Mouse (Mus musculus): ENCODE results near the gene Tmco5. TPM values are rescaled to one million over a fixed set of nuclear protein-coding genes. Genes with fewer than 3 reads are reported as not detected.

Tmco5 gene
- polyA plus RNA-seq, 1 experiment from 2014 or later: not detected

DNA sequence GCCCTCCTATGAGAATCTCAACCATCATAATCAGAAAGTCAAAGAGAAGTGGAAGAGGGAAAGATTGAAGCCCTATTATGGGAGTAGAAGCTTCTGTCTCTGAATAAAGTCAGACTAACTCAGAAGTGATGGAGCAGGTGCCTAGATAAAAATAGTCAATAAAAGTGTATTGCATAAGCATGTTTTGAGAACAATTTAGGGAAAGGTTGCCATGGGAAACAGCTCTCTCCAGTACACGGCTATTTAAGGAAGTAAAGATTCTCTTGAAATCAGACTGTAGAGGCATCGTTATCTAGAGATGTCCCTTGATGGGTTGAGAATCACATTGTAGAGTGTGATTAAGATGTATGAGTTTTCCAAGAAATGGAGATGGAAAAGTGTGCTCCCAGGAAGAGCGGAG, 1.2 kb downstream of the Tmco5 start:
- 85% methylated on average over 3 of the region's 3 CpGs for WGBS
- no peak for ATAC-seq
- H3K27me3 ChIP-seq (ENCODE audit: control insufficient read depth, insufficient read depth, low read depth, low read length): no peaks in the 10 kb centered on the region

DNA sequence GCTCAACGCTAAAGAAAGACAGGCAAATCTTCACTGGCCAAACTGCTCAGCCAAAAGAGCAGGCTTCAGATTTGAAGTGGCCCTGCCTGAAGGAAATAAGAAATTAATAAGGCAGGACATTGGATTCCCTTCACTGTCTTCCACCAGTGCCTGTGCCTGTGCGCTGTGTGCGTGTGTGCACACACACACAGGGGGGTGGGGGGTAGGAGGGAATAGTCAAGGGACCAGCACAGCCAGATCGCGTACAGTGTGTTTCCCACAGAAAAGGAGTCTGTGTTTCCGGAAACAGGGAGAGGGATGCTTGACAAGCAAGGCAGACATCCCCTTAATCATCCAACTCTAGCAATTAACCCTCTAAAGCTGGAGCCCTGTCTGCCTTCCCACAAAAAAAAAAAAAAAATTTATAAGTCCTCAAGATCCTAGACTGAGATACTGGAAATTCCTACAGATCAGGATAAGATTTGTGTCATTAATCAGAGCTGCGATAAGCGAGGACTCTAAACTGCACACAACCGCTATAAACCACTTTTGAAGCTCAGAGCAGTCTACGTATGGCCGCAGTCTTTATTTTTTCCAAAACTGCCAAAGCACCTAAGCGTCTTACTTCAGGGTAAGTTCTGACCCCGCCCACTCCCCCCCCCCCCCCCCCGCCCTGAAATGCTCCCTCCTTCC, 15.0 kb downstream of the Tmco5 start:
- Histone ChIP-seq H3K36me3 (ENCODE audit: control insufficient read depth, insufficient read depth, low read length) (no peaks in the 10 kb centered on the region), H3K9ac (ENCODE audit: low read depth, low read length) (peak overlapping the region; percentile 42; the same call in 1 of the 2 replicates), H3K27me3 (ENCODE audit: control insufficient read depth, insufficient read depth, low read depth, low read length) (no peaks in the 10 kb centered on the region; the same call in 1 of the 2 replicates), H3K9me3 (replicated peaks; ENCODE audit: control insufficient read depth, low read length, poor library complexity, severe bottlenecking) (no peaks in the 10 kb centered on the region), H3K4me3 (ENCODE audit: low read depth, low read length) (peak overlapping the region; percentile 39), H3K4me2 (ENCODE audit: low read length) (peak overlapping the region; percentile 72), H3K4me1 (ENCODE audit: control insufficient read depth, insufficient read depth, low read length) (peaks cover 5% of the 10 kb centered on the region; the same call in 1 of the 2 replicates), H3K27ac (ENCODE audit: low read length) (no peak overlapping the region)
- ATAC-seq: peak; percentile 65
- WGBS: 41% methylated on average over 13 of the region's 14 CpGs

More for the DNA sequence above, 1.2 kb downstream of the Tmco5 start:
- Histone ChIP-seq H3K27ac (ENCODE audit: low read length) (no peak overlapping the region), H3K9me3 (replicated peaks; ENCODE audit: control insufficient read depth, low read length, poor library complexity, severe bottlenecking) (no peaks in the 10 kb centered on the region), H3K4me1 (ENCODE audit: control insufficient read depth, insufficient read depth, low read length) (no peaks in the 10 kb centered on the region), H3K36me3 (ENCODE audit: control insufficient read depth, insufficient read depth, low read length) (no peaks in the 10 kb centered on the region), H3K9ac (ENCODE audit: low read depth, low read length) (no peak overlapping the region), H3K4me3 (ENCODE audit: low read depth, low read length) (no peak overlapping the region), H3K4me2 (ENCODE audit: low read length) (no peak overlapping the region)

DNA sequence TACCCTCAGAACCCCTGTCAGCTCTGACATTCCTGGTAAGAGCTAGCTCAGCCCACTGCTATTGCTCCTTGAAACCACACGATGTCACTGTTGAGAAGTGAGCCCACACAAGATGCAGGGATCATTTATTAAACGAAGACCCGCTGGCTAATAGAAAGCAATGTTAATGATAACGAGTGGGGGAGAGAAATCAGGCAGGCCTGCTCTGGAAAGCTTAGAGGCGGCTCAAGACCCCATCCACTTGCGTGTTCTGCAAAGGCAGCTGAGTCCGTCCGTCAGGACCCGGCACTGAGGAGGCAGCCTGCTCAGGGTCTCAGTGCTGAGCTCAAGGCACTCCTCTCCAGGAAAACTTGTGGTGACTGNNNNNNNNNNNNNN, 15.5 kb downstream of the Tmco5 start:
- WGBS: under 1% methylated on average over 9 of the region's 9 CpGs
- Histone ChIP-seq H3K27ac (ENCODE audit: low read length) (no peak overlapping the region), H3K36me3 (ENCODE audit: control insufficient read depth, insufficient read depth, low read length) (no peaks in the 10 kb centered on the region), H3K9me3 (replicated peaks; ENCODE audit: control insufficient read depth, low read length, poor library complexity, severe bottlenecking) (no peaks in the 10 kb centered on the region), H3K4me2 (ENCODE audit: low read length) (peak overlapping the region; percentile 72), H3K9ac (ENCODE audit: low read depth, low read length) (peak overlapping the region; percentile 59), H3K4me3 (ENCODE audit: low read depth, low read length) (peak overlapping the region; percentile 39), H3K4me1 (ENCODE audit: control insufficient read depth, insufficient read depth, low read length) (peaks cover 5% of the 10 kb centered on the region; the same call in 1 of the 2 replicates), H3K27me3 (ENCODE audit: control insufficient read depth, insufficient read depth, low read depth, low read length) (peaks cover 2% of the 10 kb centered on the region)
- peak; percentile 81 for ATAC-seq

DNA sequence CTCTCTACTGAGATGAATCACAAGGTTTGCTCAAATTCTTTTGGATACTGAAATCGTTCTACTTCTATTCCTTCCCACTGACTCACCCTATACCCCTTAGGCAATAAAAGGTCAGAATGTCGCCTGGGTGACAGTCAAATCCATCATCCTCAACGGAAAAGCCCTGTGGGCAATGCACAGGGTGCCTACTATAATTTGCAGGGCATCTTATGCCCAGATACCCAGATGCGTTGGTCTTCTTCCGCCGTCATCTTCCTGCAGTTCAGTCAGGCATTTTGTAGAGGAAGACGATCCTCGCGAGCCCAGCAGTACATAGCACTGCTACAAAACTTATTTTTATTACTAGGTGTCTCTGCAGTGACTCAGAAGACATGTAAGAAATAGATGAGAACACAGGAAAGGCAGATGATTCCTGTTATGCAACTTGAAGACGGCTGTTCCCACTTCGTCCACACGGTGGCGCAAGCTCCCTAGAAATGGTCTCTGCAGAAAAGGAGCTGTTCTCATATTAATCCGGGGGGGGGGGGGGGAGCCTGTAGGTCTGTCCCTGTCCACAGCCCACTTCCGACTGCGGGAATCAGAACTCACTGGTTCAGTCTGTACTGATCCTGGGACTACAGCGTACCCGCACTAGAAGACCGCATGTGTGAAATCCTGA, 21.3 kb downstream of the Tmco5 start:
- Histone ChIP-seq H3K9me3 (replicated peaks; ENCODE audit: control insufficient read depth, low read length, poor library complexity, severe bottlenecking) (no peaks in the 10 kb centered on the region), H3K36me3 (ENCODE audit: control insufficient read depth, insufficient read depth, low read length) (no peaks in the 10 kb centered on the region), H3K27ac (ENCODE audit: low read length) (peak overlapping the region; percentile 17), H3K9ac (ENCODE audit: low read depth, low read length) (peak overlapping the region; percentile 39), H3K27me3 (ENCODE audit: control insufficient read depth, insufficient read depth, low read depth, low read length) (peaks cover 4% of the 10 kb centered on the region), H3K4me3 (ENCODE audit: low read depth, low read length) (peak overlapping the region; percentile 31), H3K4me1 (ENCODE audit: control insufficient read depth, insufficient read depth, low read length) (peaks cover 3% of the 10 kb centered on the region; the same call in 1 of the 2 replicates), H3K4me2 (ENCODE audit: low read length) (peak overlapping the region; percentile 58)
- peak; percentile 91 for ATAC-seq
- WGBS: 15% methylated on average over 19 of the region's 19 CpGs

DNA sequence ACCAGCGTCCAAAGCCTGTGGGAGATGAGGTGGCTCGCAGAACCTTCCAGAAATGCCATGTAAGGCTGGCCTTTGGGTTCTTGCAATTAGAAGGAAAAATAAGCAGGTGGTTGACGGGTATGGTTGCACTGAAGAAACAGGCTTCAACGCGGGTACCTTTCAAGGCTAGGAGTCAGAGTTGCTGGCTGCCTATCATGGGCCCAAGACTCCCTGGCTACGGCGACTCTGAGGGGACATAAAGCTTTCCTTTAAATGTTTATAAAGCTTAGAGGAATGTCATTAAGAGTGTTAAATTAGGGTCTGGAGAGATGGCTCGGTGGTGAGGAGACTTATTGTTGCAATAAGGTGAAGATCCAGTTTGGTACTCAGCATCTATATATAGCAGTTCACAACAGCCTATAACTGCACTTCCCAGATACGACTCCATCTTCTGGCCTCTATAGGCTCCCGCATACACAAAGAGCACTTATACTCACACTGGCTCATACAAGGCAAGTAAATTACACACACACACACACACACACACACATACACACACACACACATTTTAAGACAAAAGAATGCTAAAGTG, 21.9 kb downstream of the Tmco5 start:
- peaks cover 4% of the 10 kb centered on the region for H3K27me3 ChIP-seq (ENCODE audit: control insufficient read depth, insufficient read depth, low read depth, low read length)
- H3K36me3 ChIP-seq (ENCODE audit: control insufficient read depth, insufficient read depth, low read length): no peaks in the 10 kb centered on the region
- peaks cover 3% of the 10 kb centered on the region; the same call in 1 of the 2 replicates for H3K4me1 ChIP-seq (ENCODE audit: control insufficient read depth, insufficient read depth, low read length)
- H3K4me2 ChIP-seq (ENCODE audit: low read length): peak overlapping the region; percentile 58
- peak; percentile 82 for ATAC-seq
- H3K4me3 ChIP-seq (ENCODE audit: low read depth, low read length): peak overlapping the region; percentile 31
- 32% methylated on average over 10 of the region's 10 CpGs for WGBS
- peak overlapping the region; percentile 17 for H3K27ac ChIP-seq (ENCODE audit: low read length)
- H3K9me3 ChIP-seq (replicated peaks; ENCODE audit: control insufficient read depth, low read length, poor library complexity, severe bottlenecking): no peaks in the 10 kb centered on the region
- peak overlapping the region; percentile 39 for H3K9ac ChIP-seq (ENCODE audit: low read depth, low read length)

DNA sequence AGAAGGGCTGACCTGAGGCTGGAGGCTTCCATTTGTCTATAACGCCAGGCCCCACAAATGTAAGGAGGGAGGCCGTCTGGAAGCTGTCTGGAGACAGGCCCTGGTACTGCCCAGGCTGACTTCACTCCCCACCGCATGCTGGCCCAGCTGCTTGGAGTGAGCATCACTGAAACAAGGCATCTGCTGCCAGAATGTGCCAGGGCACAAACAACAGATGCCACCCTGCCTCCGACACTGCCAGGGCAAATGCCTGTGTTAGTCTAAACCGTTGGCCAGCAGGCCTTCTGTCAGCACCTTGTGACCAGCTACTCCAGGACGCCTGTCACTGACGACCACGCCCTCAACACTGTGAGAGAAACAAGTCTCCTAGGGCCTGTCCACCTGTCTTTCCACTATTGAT, 29.8 kb downstream of the Tmco5 start:
- WGBS: 79% methylated on average over 8 of the region's 8 CpGs
- no peak overlapping the region for H3K27ac ChIP-seq (ENCODE audit: low read length)
- H3K9ac ChIP-seq (ENCODE audit: low read depth, low read length): no peak overlapping the region
- H3K36me3 ChIP-seq (ENCODE audit: control insufficient read depth, insufficient read depth, low read length): no peaks in the 10 kb centered on the region
- no peaks in the 10 kb centered on the region for H3K27me3 ChIP-seq (ENCODE audit: control insufficient read depth, insufficient read depth, low read depth, low read length)
- H3K4me3 ChIP-seq (ENCODE audit: low read depth, low read length): no peak overlapping the region
- H3K4me2 ChIP-seq (ENCODE audit: low read length): no peak overlapping the region
- no peaks in the 10 kb centered on the region for H3K4me1 ChIP-seq (ENCODE audit: control insufficient read depth, insufficient read depth, low read length)
- no peaks in the 10 kb centered on the region for H3K9me3 ChIP-seq (replicated peaks; ENCODE audit: control insufficient read depth, low read length, poor library complexity, severe bottlenecking)
- ATAC-seq: no peak

DNA sequence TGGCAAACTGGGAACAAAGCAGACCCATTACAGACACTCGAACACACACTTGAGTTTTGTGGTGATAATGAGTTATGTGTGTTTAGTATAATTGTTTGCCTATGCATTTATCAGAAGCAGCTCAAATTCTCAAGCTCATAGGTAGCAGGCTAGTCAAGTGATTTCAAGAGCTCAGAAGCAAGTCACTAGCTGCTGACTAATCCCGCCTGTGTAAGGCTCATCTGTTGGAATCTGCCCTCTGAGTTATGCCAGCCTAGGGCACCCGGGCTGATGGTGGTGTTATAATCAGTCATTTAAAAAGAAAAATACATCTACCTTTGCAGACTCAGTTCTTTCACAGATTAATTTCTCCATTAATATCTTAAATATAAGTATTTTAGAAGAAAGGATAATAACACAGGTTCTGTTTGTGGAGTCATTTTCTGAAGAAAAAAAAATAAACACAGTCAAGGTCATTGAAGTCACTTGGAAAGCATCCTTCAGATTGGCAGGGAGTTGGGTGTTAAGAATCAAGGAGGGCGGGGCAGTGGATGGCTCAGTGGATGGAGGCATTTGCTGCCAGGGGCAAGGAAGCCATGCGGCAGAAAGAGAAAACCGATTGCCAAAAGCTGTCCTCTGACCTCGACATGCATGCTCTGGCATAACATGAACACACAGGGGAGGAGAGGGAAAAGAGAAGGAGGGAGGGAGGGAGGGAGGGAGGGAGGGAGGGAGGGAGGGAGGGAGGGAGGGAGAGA, 34.0 kb downstream of the Tmco5 start:
- H3K36me3 ChIP-seq (ENCODE audit: control insufficient read depth, insufficient read depth, low read length): no peaks in the 10 kb centered on the region
- H3K4me2 ChIP-seq (ENCODE audit: low read length): no peak overlapping the region
- H3K9ac ChIP-seq (ENCODE audit: low read depth, low read length): no peak overlapping the region
- H3K9me3 ChIP-seq (replicated peaks; ENCODE audit: control insufficient read depth, low read length, poor library complexity, severe bottlenecking): no peaks in the 10 kb centered on the region
- no peak overlapping the region for H3K4me3 ChIP-seq (ENCODE audit: low read depth, low read length)
- no peak for ATAC-seq
- H3K27me3 ChIP-seq (ENCODE audit: control insufficient read depth, insufficient read depth, low read depth, low read length): no peaks in the 10 kb centered on the region
- H3K27ac ChIP-seq (ENCODE audit: low read length): no peak overlapping the region
- H3K4me1 ChIP-seq (ENCODE audit: control insufficient read depth, insufficient read depth, low read length): no peaks in the 10 kb centered on the region
- 73% methylated on average over 7 of the region's 7 CpGs for WGBS

DNA sequence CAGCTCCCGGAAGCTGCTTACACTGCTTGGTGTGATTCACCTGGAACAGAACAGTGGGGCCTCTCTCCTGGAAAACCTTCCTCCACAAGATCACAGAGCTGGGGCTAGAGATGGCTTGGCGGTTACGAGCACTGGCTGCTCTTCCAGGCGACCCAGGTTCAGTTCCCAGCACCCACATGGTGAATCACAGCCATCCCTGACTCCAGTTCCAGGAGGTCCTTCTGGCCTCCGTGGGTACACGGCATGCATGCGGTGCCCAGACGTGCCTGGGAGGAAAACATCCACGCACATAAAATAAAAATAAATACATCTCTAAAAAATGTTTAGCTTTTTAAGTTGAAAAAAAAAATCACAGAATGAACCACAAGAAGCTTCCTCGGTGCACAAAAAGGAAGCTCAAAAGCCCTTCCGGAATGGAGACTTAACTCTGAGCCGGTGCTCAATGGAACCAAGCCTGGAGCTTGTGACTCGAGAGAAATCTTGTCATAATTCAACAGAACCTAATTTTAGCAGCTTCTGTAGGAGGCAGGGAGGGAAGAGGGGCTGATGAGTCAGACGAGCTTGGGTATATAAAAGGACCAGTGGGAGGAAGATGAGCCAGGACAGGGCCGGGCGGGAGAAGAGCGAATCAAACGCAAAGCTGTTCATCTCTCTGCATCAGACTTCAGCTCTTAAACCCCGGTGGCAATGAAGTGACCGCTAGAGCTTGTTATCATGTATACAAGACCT, 35.4 kb downstream of the Tmco5 start:
- H3K9ac ChIP-seq (ENCODE audit: low read depth, low read length): no peak overlapping the region
- H3K4me1 ChIP-seq (ENCODE audit: control insufficient read depth, insufficient read depth, low read length): no peaks in the 10 kb centered on the region
- H3K9me3 ChIP-seq (replicated peaks; ENCODE audit: control insufficient read depth, low read length, poor library complexity, severe bottlenecking): no peaks in the 10 kb centered on the region
- H3K27me3 ChIP-seq (ENCODE audit: control insufficient read depth, insufficient read depth, low read depth, low read length): no peaks in the 10 kb centered on the region
- H3K4me2 ChIP-seq (ENCODE audit: low read length): no peak overlapping the region
- WGBS: 86% methylated on average over 20 of the region's 20 CpGs
- no peak overlapping the region for H3K27ac ChIP-seq (ENCODE audit: low read length)
- ATAC-seq: no peak
- H3K36me3 ChIP-seq (ENCODE audit: control insufficient read depth, insufficient read depth, low read length): no peaks in the 10 kb centered on the region
- no peak overlapping the region for H3K4me3 ChIP-seq (ENCODE audit: low read depth, low read length)
